Mouse (Mus musculus) heart, adult 2 months (tissue): ENCODE data around the gene Mgp.

Experiments
- CTCF ChIP-seq: fragments of 200-600 bp; IDR thresholded peaks from 2 replicates; pipeline ENCODE4 v1.8.1; 2022; ENCODE audit warnings: antibody characterized with exemption, mild to moderate bottlenecking, moderate library complexity
- EP300 ChIP-seq: fragments of 200-500 bp; IDR thresholded peaks from 2 replicates; pipeline ENCODE4 v1.6.1; 2011; ENCODE audit warnings: low read depth, low read length, control low read depth; ENCODE audit not compliant: insufficient read depth
- POLR2A ChIP-seq: fragments of 200-500 bp; IDR thresholded peaks from 2 replicates; pipeline ENCODE4 v1.6.1; 2011; ENCODE audit warnings: mild to moderate bottlenecking, low read depth, low read length, control low read depth; ENCODE audit not compliant: insufficient read depth

DNA sequence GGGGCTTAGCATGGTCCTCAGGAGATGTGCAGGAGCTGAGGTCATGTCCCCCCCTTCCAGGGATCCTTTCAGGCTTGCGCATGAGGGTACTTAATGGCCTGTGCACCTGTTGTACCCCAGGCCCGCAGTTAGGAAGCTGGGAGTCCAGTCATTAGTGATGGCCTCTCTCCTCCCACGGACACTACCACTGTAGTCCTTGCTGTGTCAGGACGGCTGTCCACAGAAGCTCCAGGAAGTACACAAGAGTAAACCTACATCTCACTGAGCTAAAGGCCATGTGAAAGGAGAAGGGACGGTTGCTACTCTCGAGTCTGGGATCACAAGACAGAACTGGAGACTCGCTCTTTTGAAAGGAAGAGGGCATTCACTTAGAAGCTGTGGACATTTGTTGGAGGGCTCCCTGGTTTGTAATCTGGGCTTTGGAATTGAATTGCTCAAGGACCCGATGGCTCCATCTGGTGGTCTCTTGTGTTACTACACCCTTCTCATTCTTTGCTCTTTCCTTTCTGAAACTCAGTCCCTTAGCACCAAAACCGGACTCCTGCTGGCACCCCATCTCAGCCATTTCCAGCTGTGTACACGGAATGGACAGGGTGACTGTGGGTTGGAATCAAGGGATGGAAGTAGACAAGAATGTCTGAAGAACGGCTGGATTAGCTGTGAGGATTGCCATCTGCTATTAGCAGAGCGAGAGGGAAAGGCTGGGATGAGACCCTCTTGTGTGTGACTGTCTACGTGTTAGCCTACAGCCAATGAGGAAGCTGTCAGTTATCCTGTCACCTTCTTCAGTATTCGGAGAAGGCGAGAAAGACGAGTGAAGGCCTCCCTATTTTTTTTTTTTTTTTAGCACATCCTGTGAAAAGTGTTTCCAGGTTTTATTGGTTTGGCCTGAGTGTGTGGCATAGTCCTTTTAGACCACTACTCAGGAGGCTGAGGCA is 45.0 kb upstream of the Mgp start:
- TF ChIP-seq CTCF = peak; percentile 96
- TF ChIP-seq POLR2A = no peak
- peak; percentile 64; the same call in 1 of the 2 replicates for TF ChIP-seq EP300
